Mouse (Mus musculus) gastrocnemius, postnatal 25 days (tissue): Measurements from ENCODE around the gene Rgs11. TPM values are rescaled to one million over a fixed set of nuclear protein-coding genes. Genes with fewer than 3 reads are reported as not detected.

ENCODE experiments used
- DNase-seq: peaks from one replicate; pipeline ENCODE4 v3.0.0; 2022
- total RNA-seq, 2 experiments: library from RNA; stranded (reverse); gene quantifications; 1 replicate in 1 of 2; 2 replicates in 1 of 2; pipeline ENCODE4 v1.2.3; 2021

The Rgs11 gene
- total RNA-seq, 2 experiments from 2014 or later, result 0.54 to 1.2 TPM

- DNase-seq, result no peak
Measured at GRCm38 (mm10) chr17:26231156-26231555, 28.4 kb downstream of the Rgs11 start.

GRCm38 (mm10) chr17:26232863-26233262 lies 30.1 kb downstream of the Rgs11 start:
- DNase-seq, result no peak

GRCm38 (mm10) chr17:26234386-26234785 lies 31.6 kb downstream of the Rgs11 start:
- no peak for DNase-seq

- DNase-seq, result no peak
Measured at GRCm38 (mm10) chr17:26235077-26235815, 32.5 kb downstream of the Rgs11 start.

- DNase-seq, result no peak
Measured at GRCm38 (mm10) chr17:26237667-26238066, 34.9 kb downstream of the Rgs11 start.

GRCm38 (mm10) chr17:26239551-26239950 lies 36.8 kb downstream of the Rgs11 start:
- DNase-seq, result no peak

GRCm38 (mm10) chr17:26240120-26240790 lies 37.5 kb downstream of the Rgs11 start:
- DNase-seq, result no peak

- DNase-seq, result no peak
Measured at GRCm38 (mm10) chr17:26240990-26241389, 38.2 kb downstream of the Rgs11 start.

- DNase-seq, result peak; percentile 76
Measured at GRCm38 (mm10) chr17:26243471-26244100, 40.8 kb downstream of the Rgs11 start.

- DNase-seq, result peak; percentile 97
Measured at GRCm38 (mm10) chr17:26244101-26244841, 41.5 kb downstream of the Rgs11 start, which contains the start of gene Fam234a. TSS of gene Fam234a (minus strand) at chr17:26244242.

GRCm38 (mm10) chr17:26251886-26252538 lies 49.3 kb downstream of the Rgs11 start:
- DNase-seq, result no peak

- DNase-seq, result peak; percentile 92
Measured at GRCm38 (mm10) chr17:26252539-26253251, 49.9 kb downstream of the Rgs11 start, which contains the start of gene Luc7l. TSS of gene Luc7l (plus strand) at chr17:26252896.

- no peak for DNase-seq
Measured at GRCm38 (mm10) chr17:26253399-26253798, 50.6 kb downstream of the Rgs11 start.

GRCm38 (mm10) chr17:26255313-26255712 lies 52.6 kb downstream of the Rgs11 start:
- no peak for DNase-seq

Other genes with a start within 250 kb of the Rgs11 start
- gene Capn15, start 217.2 kb upstream of the Rgs11 start, total RNA-seq, result 1 to 10 TPM; 5.6 to 6.8 TPM
- gene Rab11fip3, start 133.4 kb upstream of the Rgs11 start, total RNA-seq, result 10 to 100 TPM; 54.9 to 71.5 TPM
- 1 to 10 TPM; 2.8 to 3.2 TPM for gene Decr2, start 112.6 kb upstream of the Rgs11 start, total RNA-seq
- gene Nme4, start 107.3 kb upstream of the Rgs11 start, total RNA-seq, result 1 to 10 TPM; 1.2 to 1.7 TPM
- 1 to 10 TPM in 1 of 2 experiments, under 1 TPM in 1; 0.87 to 1.2 TPM for gene Tmem8, start 89.7 kb upstream of the Rgs11 start, total RNA-seq
- 10 to 100 TPM; 62.0 to 62.3 TPM for gene Mrpl28, start 79.5 kb upstream of the Rgs11 start, total RNA-seq
- 10 to 100 TPM; 10.8 to 17.2 TPM for gene Axin1, start 64.3 kb upstream of the Rgs11 start, total RNA-seq
- not detected for gene Pdia2, start 3.9 kb upstream of the Rgs11 start, total RNA-seq
- gene Arhgdig, start 4.8 kb downstream of the Rgs11 start, total RNA-seq, result 1 to 10 TPM; 1.2 to 2.2 TPM
- gene Fam234a, start 41.3 kb downstream of the Rgs11 start, total RNA-seq, result 10 to 100 TPM; 61.0 to 71.0 TPM
- 10 to 100 TPM; 11.1 to 11.3 TPM for gene Luc7l, start 49.9 kb downstream of the Rgs11 start, total RNA-seq
- gene Neurl1b, start 211.9 kb downstream of the Rgs11 start, total RNA-seq, result 1 to 10 TPM; 2.6 to 4.1 TPM